In the genomic region with DNA sequence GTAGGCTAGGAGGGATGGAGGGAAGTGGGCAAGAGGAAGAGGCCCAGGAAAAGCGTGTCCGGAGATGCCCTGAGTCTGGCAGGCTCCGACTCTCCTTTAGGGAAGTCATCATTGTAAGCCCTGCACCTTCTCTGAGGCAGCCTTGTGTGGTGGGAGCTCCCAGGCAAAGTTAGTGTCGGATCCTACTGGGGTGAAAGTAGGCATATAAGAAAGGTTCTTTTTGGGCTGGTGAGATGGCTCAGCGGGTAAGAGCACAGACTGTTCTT, we compare ENCODE assay signal across 1 mouse cellular context.
TF ChIP-seq lines count a peak whose summit lies in the region.

No protein-coding gene starts in this region.

TF ChIP-seq in MEL, 35 proteins besides CTCF, POLR2A, EP300 and RAD21:
- TF ChIP-seq ZKSCAN1 (IDR thresholded peaks at IDR 0.05; ENCODE audit: low read depth, low read length) (no peak), MEF2A (IDR thresholded peaks at IDR 0.05; ENCODE audit: extremely low read depth, insufficient replicate concordance, low read depth, low read length, poor library complexity, severe bottlenecking) (no peak), MYC (IDR thresholded peaks at IDR 0.05; ENCODE audit: low read depth, low read length) (0 out of 2 replicates have a peak, but pooled peaks have one; percentile 2), ELF1 (IDR thresholded peaks at IDR 0.05; ENCODE audit: low read depth, low read length) (0 out of 2 replicates have a peak, but pooled peaks have one; percentile 29), NRF1 (IDR thresholded peaks at IDR 0.05; ENCODE audit: insufficient read depth, low read depth, low read length, poor library complexity, severe bottlenecking) (no peak), TBP (IDR thresholded peaks at IDR 0.05; ENCODE audit: low read depth, low read length) (0 out of 2 replicates have a peak, but pooled peaks have one; percentile 34), ZNF384 (IDR thresholded peaks at IDR 0.05; ENCODE audit: low read depth, low read length) (no peak)
